Mouse (Mus musculus): ENCODE measurements around the gene Evx2.

Gene Evx2

GRCm38 (mm10) chr2:74659507-74660005 is at the start of gene Evx2:
Gene Evx2, minus strand, starts transcription at chr2:74659557.
- no peak for DNase-seq (ENCODE audit: low spot score)

GRCm38 (mm10) chr2:74708676-74709075 is 49.3 kb upstream of the Evx2 start:
- DNase-seq (ENCODE audit: low spot score) = no peak

- DNase-seq (ENCODE audit: low spot score) = no peak
These were observed 48.2 kb upstream of the Evx2 start for GRCm38 (mm10) chr2:74707599-74707998.

DNA sequence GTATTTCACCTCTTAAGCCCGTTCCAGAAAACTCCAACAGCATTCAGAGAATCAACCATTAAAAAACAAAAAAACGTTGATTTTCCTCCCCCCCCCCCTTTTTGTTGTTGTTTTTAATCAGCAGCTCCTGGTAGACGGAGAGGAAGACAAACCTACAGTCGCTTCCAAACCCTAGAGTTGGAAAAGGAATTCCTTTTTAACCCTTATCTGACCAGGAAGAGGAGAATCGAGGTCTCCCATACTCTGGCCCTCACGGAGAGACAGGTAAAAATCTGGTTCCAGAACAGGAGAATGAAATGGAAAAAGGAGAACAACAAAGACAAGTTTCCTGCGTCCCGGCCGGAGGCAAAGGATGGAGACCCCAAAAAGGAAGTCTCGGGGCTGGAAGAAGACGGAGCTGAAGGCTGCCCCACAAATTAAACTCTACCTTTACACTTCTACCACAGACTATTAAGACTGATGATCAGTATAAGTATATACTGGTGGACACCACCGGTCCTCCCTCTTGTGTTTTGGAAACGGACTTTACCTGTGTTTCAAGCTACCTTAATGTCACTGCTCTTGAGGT is 47.1 kb upstream of the Evx2 start:
- no peak for DNase-seq (ENCODE audit: low spot score)

DNA sequence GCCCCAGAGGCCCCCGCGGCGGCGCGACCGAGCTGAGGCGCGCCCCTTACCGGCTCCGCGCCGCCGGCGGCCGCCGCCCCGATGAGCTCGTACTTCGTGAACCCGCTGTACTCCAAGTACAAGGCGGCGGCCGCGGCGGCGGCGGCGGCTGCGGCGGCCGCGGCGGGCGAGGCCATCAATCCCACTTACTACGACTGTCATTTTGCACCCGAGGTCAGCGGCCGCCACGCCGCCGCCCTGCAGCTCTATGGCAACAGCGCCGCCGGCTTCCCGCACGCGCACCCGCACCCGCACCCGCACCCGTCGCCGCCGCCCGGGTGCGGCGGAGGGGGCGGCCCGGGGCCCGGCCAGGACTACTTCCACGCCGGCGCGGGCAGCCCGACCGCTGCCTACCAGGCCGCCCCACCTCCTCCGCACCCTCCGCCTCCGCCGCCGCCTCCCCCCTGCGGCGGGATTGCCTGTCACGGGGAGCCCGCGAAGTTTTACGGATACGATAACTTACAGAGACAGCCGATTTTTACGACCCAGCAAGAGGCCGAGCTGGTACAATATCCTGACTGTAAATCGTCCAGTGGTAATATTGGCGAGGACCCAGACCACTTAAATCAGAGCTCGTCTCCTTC is 46.2 kb upstream of the Evx2 start:
- DNase-seq (ENCODE audit: low spot score) = no peak

DNA sequence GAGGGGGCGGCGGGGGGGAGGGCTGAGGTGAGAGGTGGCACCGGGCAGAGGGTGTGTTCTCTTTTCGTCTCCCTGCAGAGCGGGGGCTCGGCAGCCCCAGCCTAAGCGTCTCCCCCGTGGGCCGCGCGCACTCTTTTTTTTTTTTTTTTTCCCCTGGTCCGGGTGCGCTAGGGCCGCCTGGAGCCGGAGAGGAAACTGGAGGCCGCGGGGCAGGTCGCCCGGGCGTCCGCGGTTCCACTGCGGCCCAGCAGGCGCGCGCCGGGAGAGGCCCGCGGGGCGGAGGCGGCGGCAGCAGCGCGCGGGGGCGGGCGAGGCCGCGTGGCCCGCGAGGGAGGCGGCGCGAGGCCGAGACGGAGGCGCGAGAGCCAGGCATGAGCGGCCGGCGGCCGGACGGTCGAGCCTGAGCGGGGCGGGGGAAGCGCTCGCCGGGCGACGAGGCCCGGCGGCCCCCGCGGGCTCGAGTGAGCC is 45.7 kb upstream of the Evx2 start:
- DNase-seq (ENCODE audit: low spot score) = no peak

- no peak for DNase-seq (ENCODE audit: low spot score)
These were observed 45.1 kb upstream of the Evx2 start, which contains the start of gene Hoxd8 for GRCm38 (mm10) chr2:74704393-74704998. Gene Hoxd8, plus strand, starts transcription at chr2:74704615.

- no peak for DNase-seq (ENCODE audit: low spot score)
These were observed 44.5 kb upstream of the Evx2 start for GRCm38 (mm10) chr2:74703720-74704392.

GRCm38 (mm10) chr2:74703317-74703716 is 44.0 kb upstream of the Evx2 start:
- DNase-seq (ENCODE audit: low spot score) = no peak

DNA sequence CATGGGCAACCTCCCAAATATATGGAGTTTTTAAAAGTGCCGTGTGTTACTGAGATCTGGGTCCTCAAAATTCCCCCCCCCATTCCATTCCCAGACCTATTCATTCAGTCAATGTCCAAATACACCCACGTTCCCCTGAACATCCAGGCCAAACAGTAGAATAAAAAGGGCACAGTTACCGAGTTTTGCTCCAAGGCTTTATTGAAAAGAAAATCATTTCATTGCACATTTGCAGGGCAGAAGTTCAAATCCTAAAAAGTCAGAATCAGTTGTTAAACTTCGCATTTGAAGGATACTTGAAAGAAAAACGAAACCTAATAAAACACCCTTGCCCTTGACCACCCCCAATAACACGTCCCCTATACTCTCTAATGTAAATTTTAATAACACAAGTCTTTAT is 43.5 kb upstream of the Evx2 start:
- no peak for DNase-seq (ENCODE audit: low spot score)

GRCm38 (mm10) chr2:74701949-74702819 is 42.8 kb upstream of the Evx2 start:
- no peak for DNase-seq (ENCODE audit: low spot score)

GRCm38 (mm10) chr2:74700546-74701112 is 41.3 kb upstream of the Evx2 start:
- DNase-seq (ENCODE audit: low spot score) = no peak

DNA sequence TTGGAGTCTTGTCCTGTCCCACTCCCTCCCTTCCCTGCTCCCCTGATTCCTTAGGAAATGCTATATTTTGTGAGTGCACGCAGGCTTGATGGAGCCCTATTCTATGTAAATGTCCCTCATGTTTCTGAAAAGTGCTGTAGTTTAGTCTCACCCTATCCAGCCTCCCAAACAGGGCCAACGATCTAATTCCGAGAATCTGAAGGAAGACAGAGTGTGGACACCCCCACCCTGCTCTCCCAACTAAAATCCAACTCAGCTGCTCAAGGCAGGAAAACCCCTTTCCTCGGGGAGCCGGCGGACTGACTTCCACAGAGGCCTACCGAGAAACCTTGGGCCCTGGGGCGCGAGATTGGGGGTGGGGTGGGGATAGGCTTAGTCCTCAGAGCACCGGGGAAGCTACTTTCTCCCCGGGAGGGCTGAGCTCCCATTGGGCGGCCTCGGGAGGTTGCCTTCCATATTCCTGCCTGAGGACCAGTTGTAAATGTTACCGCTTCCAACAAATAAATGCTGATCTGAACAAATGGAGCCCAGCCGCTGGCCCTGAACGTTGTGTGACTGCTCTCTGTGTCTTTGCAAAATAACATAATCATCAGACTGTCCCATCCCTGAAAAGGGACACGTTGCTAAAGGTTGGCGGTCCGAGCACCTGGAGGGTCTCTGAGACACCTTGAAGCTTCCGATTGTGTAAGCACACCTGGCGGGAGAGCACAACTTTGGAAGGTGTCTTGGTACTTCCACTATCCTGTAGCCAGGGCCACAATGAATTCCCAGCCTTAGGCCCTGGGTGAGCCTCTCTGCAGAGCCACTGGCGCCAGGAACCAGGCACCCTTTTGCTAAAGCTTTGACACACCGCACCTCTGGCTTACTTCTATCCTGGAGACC is 40.5 kb upstream of the Evx2 start:
- DNase-seq (ENCODE audit: low spot score) = no peak

- no peak for DNase-seq (ENCODE audit: low spot score)
These were observed 39.7 kb upstream of the Evx2 start for GRCm38 (mm10) chr2:74699053-74699430.

- DNase-seq (ENCODE audit: low spot score) = no peak
These were observed 39.1 kb upstream of the Evx2 start for GRCm38 (mm10) chr2:74698201-74699052.

- DNase-seq (ENCODE audit: low spot score) = no peak
These were observed 38.3 kb upstream of the Evx2 start, which contains the start of gene Hoxd9 for GRCm38 (mm10) chr2:74697567-74698121. Gene Hoxd9, plus strand, starts transcription at chr2:74697727.

- DNase-seq (ENCODE audit: low spot score) = no peak
These were observed 37.3 kb upstream of the Evx2 start for GRCm38 (mm10) chr2:74696442-74697335.

GRCm38 (mm10) chr2:74695813-74696430 is 36.6 kb upstream of the Evx2 start:
- no peak for DNase-seq (ENCODE audit: low spot score)
